Mouse (Mus musculus) olfactory bulb, adult 2 months (tissue): ENCODE results near the gene 4930470P17Rik.

Source experiments
- CTCF ChIP-seq: fragments of 200-500 bp; IDR thresholded peaks from 2 replicates; pipeline ENCODE4 v1.5.1; 2012; ENCODE audit warnings: low read depth, mild to moderate bottlenecking, low read length, moderate library complexity; ENCODE audit not compliant: insufficient read depth
- POLR2A ChIP-seq: fragments of 200-500 bp; IDR thresholded peaks from 2 replicates; pipeline ENCODE4 v1.6.1; 2012; ENCODE audit warnings: mild to moderate bottlenecking, low read depth, low read length, moderate library complexity; ENCODE audit not compliant: insufficient read depth

GRCm38 (mm10) chr2:170646201-170646600 lies 44.4 kb upstream of the 4930470P17Rik start:
- TF ChIP-seq POLR2A (no peak), CTCF (no peak)
